In genomic region chr2:130677211-130677610, GRCm38 (mm10) we compare ENCODE assay signal across 21 mouse cellular contexts. TPM values are rescaled to one million over a fixed set of nuclear protein-coding genes. Genes with fewer than 3 reads are reported as not detected.
A peak's percentile ranks its signal among the peaks of the same experiment; 100 is the strongest.
DNase-seq lines count a peak whose midpoint lies in the region; ATAC-seq and TF ChIP-seq lines count a peak whose summit lies in the region.
"Had no signal": no experiment of that assay in that cellular context is flagged by ENCODE, and none has a peak within 500 bp of the region (broad histone marks: within the 10 kb centered on the region; RNA-seq: fewer than 3 reads in every experiment).

No protein-coding gene starts in this region.

- H3K27ac ChIP-seq in kidney, embryonic 14.5 days (ENCODE audit: low read depth, low read length) = no peak overlapping the region
- no peak overlapping the region for H3K27ac ChIP-seq in kidney, adult 2 months (ENCODE audit: insufficient read depth, low read depth, low read length)
- no peak overlapping the region for H3K27ac ChIP-seq in forebrain, postnatal 0 days (ENCODE audit: low read depth, low read length)
- H3K27ac ChIP-seq: embryonic facial prominence, embryonic 13.5 days; forebrain, embryonic 12.5 days; gastrocnemius, adult 2 months; hindbrain, embryonic 10.5 days; hindbrain, embryonic 14.5 days had no signal

- no peak for DNase-seq in kidney, adult 2 months
- DNase-seq in adrenal gland, adult 8-10 months = peak; percentile 31
- peak; percentile 60 for DNase-seq in adrenal gland, postnatal 14 days
- peak; percentile 60 for DNase-seq in testis, postnatal 10 days (ENCODE audit: low spot score)
- DNase-seq in forebrain, postnatal 0 days = no peak
- DNase-seq in lung, postnatal 10 days = no peak
- DNase-seq: cerebellum, adult 18-20 months; cerebellum, adult 9-11 months; cerebellum, postnatal 36 days; gastrocnemius, adult 2 months; gastrocnemius, postnatal 25 days had no signal

- H3K4me3 ChIP-seq in kidney, embryonic 14.5 days (ENCODE audit: low read length) = no peak overlapping the region
- H3K4me3 ChIP-seq in kidney, adult 2 months (ENCODE audit: insufficient read depth, low read depth, low read length) = no peak overlapping the region
- no peak overlapping the region for H3K4me3 ChIP-seq in forebrain, postnatal 0 days (ENCODE audit: low read depth, low read length)
- H3K4me3 ChIP-seq: embryonic facial prominence, embryonic 13.5 days; forebrain, embryonic 12.5 days; gastrocnemius, adult 2 months; heart, embryonic 12.5 days; hindbrain, embryonic 10.5 days had no signal

- 0 out of 2 replicates have a peak, but pooled peaks have one; percentile 16 for ATAC-seq in kidney, embryonic 14.5 days (ENCODE audit: low FRiP score, low TSS enrichment)
- no peak for ATAC-seq in forebrain, postnatal 0 days
- ATAC-seq: activated CD4-positive, CD25-positive, alpha-beta regulatory T cell, adult 4 months; forebrain, embryonic 16.5 days; Patski had no signal

- no peaks in the 10 kb centered on the region for H3K9me3 ChIP-seq in kidney, embryonic 14.5 days (ENCODE audit: control insufficient read depth, low read length)
- H3K9me3 ChIP-seq in forebrain, postnatal 0 days (ENCODE audit: low read length) = no peaks in the 10 kb centered on the region
- H3K9me3 ChIP-seq: embryonic facial prominence, embryonic 13.5 days; forebrain, embryonic 12.5 days; heart, embryonic 12.5 days; hindbrain, embryonic 10.5 days had no signal

- no peak overlapping the region for H3K4me2 ChIP-seq in kidney, embryonic 14.5 days (replicated peaks; ENCODE audit: low read depth, low read length)
- H3K4me2 ChIP-seq in forebrain, postnatal 0 days (ENCODE audit: low read depth) = no peak overlapping the region
- H3K4me2 ChIP-seq: embryonic facial prominence, embryonic 13.5 days; forebrain, embryonic 12.5 days; heart, embryonic 12.5 days; hindbrain, embryonic 14.5 days had no signal

- H3K27me3 ChIP-seq in kidney, embryonic 14.5 days (ENCODE audit: control insufficient read depth, insufficient read depth, low read length) = no peaks in the 10 kb centered on the region
- no peaks in the 10 kb centered on the region for H3K27me3 ChIP-seq in kidney, adult 2 months (replicated peaks; ENCODE audit: control insufficient read depth, insufficient read depth, low read length)
- H3K27me3 ChIP-seq in forebrain, postnatal 0 days (ENCODE audit: insufficient read depth, low read length) = no peaks in the 10 kb centered on the region
- H3K27me3 ChIP-seq: CH12.LX; embryonic facial prominence, embryonic 13.5 days; forebrain, embryonic 12.5 days; heart, embryonic 12.5 days; Patski had no signal

- H3K36me3 ChIP-seq in kidney, embryonic 14.5 days (ENCODE audit: control insufficient read depth, insufficient read depth, low read length) = peaks cover 89% of the 10 kb centered on the region
- peaks cover 6% of the 10 kb centered on the region for H3K36me3 ChIP-seq in kidney, adult 2 months (ENCODE audit: control insufficient read depth, insufficient read depth, low read length)
- peaks cover 94% of the 10 kb centered on the region for H3K36me3 ChIP-seq in forebrain, postnatal 0 days (ENCODE audit: insufficient read depth)

- TF ChIP-seq POLR2A in kidney, adult 2 months (IDR thresholded peaks at IDR 0.05; ENCODE audit: low read depth, low read length) = no peak

- no peak overlapping the region for H3K9ac ChIP-seq in kidney, embryonic 14.5 days (ENCODE audit: low read depth, low read length)
- H3K9ac ChIP-seq in forebrain, postnatal 0 days = no peak overlapping the region
- H3K9ac ChIP-seq: embryonic facial prominence, embryonic 13.5 days; forebrain, embryonic 12.5 days; heart, embryonic 12.5 days; hindbrain, embryonic 14.5 days had no signal

- no peak for TF ChIP-seq CTCF in kidney, adult 2 months (conservative IDR thresholded peaks at IDR 0.05; ENCODE audit: insufficient read depth, insufficient read length, low read depth, low read length)
- TF ChIP-seq CTCF in forebrain, postnatal 0 days (IDR thresholded peaks at IDR 0.05; ENCODE audit: low read depth) = no peak

- H3K4me1 ChIP-seq in kidney, embryonic 14.5 days (ENCODE audit: control insufficient read depth, insufficient read depth, low read length) = no peaks in the 10 kb centered on the region
- H3K4me1 ChIP-seq in kidney, adult 2 months (ENCODE audit: control insufficient read depth, insufficient read depth, low read length) = no peaks in the 10 kb centered on the region
- no peaks in the 10 kb centered on the region for H3K4me1 ChIP-seq in forebrain, postnatal 0 days (ENCODE audit: insufficient read depth)
- H3K4me1 ChIP-seq: embryonic facial prominence, embryonic 13.5 days; forebrain, embryonic 12.5 days; heart, embryonic 12.5 days; hindbrain, embryonic 10.5 days had no signal

- WGBS in kidney, embryonic 14.5 days = 44% methylated on average over 10 of the region's 10 CpGs
- WGBS in kidney, adult 2 months = 49% methylated on average over 10 of the region's 10 CpGs
- 91% methylated on average over 10 of the region's 10 CpGs for WGBS in forebrain, postnatal 0 days

RNA-seq across cellular contexts. Expression of gene Itpa, which starts 9.8 kb away (rescaled TPM):
- polyA plus RNA-seq in kidney, embryonic 14.5 days (2014; fragmentation: Nextera tagmentation; extraction: Ambion mirVana) = 120 and 121 TPM in 2 replicates
- 33.9 and 34.2 TPM in 2 replicates for polyA plus RNA-seq in kidney, adult 2 months (2012; rRNA removed)
- 10 to 100 TPM; 29.4 to 34.9 (median 33.1) TPM for total RNA-seq in adrenal gland, adult 8-10 months (2022)
- 27.0 and 28.9 TPM in 2 replicates for total RNA-seq in adrenal gland, postnatal 14 days (2021)
- 151 and 160 TPM in 2 replicates for total RNA-seq in forebrain, postnatal 0 days (2014; rRNA removed)
- 128 and 145 TPM in 2 replicates for polyA plus RNA-seq in forebrain, postnatal 0 days (2015; fragmentation: Nextera tagmentation; extraction: Ambion mirVana)

RNA-seq across cellular contexts. Expression of gene Ddrgk1, which starts 12.8 kb away (rescaled TPM):
- polyA plus RNA-seq in kidney, embryonic 14.5 days (2014; fragmentation: Nextera tagmentation; extraction: Ambion mirVana) = 53.5 and 55.2 TPM in 2 replicates
- polyA plus RNA-seq in kidney, adult 2 months (2012; rRNA removed) = 143 and 152 TPM in 2 replicates
- total RNA-seq in adrenal gland, adult 8-10 months (2022) = 100 to 1,000 TPM; 228 to 279 (median 260) TPM
- total RNA-seq in adrenal gland, postnatal 14 days (2021) = 137 and 148 TPM in 2 replicates
- total RNA-seq in forebrain, postnatal 0 days (2014; rRNA removed) = 33.8 and 40.1 TPM in 2 replicates
- 73.0 and 77.4 TPM in 2 replicates for polyA plus RNA-seq in forebrain, postnatal 0 days (2015; fragmentation: Nextera tagmentation; extraction: Ambion mirVana)

RNA-seq across cellular contexts. Expression of gene Slc4a11, which starts 20.1 kb away (rescaled TPM):
- polyA plus RNA-seq in kidney, embryonic 14.5 days (2014; fragmentation: Nextera tagmentation; extraction: Ambion mirVana) = 1.1 and 1.6 TPM in 2 replicates
- 30.6 and 40.7 TPM in 2 replicates for polyA plus RNA-seq in kidney, adult 2 months (2012; rRNA removed)
- 1 to 10 TPM; 2.6 to 7.8 (median 5.7) TPM for total RNA-seq in adrenal gland, adult 8-10 months (2022)
- 1.3 and 1.4 TPM in 2 replicates for total RNA-seq in adrenal gland, postnatal 14 days (2021)
- total RNA-seq in forebrain, postnatal 0 days (2014; rRNA removed) = 0.31 and 0.76 TPM in 2 replicates
- polyA plus RNA-seq in forebrain, postnatal 0 days (2015; fragmentation: Nextera tagmentation; extraction: Ambion mirVana) = 0.28 and 0.51 TPM in 2 replicates

RNA-seq across cellular contexts. Expression of gene Lzts3, which starts 34.6 kb away (rescaled TPM):
- 3.7 and 4.7 TPM in 2 replicates for polyA plus RNA-seq in kidney, embryonic 14.5 days (2014; fragmentation: Nextera tagmentation; extraction: Ambion mirVana)
- polyA plus RNA-seq in kidney, adult 2 months (2012; rRNA removed) = 169 and 188 TPM in 2 replicates
- 10 to 100 TPM; 17.0 to 27.6 (median 21.1) TPM for total RNA-seq in adrenal gland, adult 8-10 months (2022)
- total RNA-seq in adrenal gland, postnatal 14 days (2021) = 9.5 and 11.1 TPM in 2 replicates
- total RNA-seq in forebrain, postnatal 0 days (2014; rRNA removed) = 33.5 and 35.5 TPM in 2 replicates
- 4.7 and 11.3 TPM in 2 replicates for polyA plus RNA-seq in forebrain, postnatal 0 days (2015; fragmentation: Nextera tagmentation; extraction: Ambion mirVana)

RNA-seq across cellular contexts. Expression of gene Ubox5, which starts 47.4 kb away (rescaled TPM):
- polyA plus RNA-seq in kidney, embryonic 14.5 days (2014; fragmentation: Nextera tagmentation; extraction: Ambion mirVana) = 13.0 and 16.2 TPM in 2 replicates
- polyA plus RNA-seq in kidney, adult 2 months (2012; rRNA removed) = 7.3 and 8.0 TPM in 2 replicates
- total RNA-seq in adrenal gland, adult 8-10 months (2022) = 1 to 10 TPM; 6.6 to 8.8 (median 7.7) TPM
- total RNA-seq in adrenal gland, postnatal 14 days (2021) = 5.1 and 5.6 TPM in 2 replicates
- total RNA-seq in forebrain, postnatal 0 days (2014; rRNA removed) = 5.5 and 6.6 TPM in 2 replicates
- polyA plus RNA-seq in forebrain, postnatal 0 days (2015; fragmentation: Nextera tagmentation; extraction: Ambion mirVana) = 5.9 and 7.3 TPM in 2 replicates

Comparison
In these comparisons a context has a peak if more than half of its experiments do, and no peak if none do; other contexts are left out.
1. DNase-seq: peak in adrenal gland, adult 8-10 months (single experiment), adrenal gland, postnatal 14 days (single experiment) and testis, postnatal 10 days (single experiment); none in kidney, adult 2 months (single experiment), forebrain, postnatal 0 days (single experiment) and lung, postnatal 10 days (single experiment).